Mouse (Mus musculus) erythroblast, adult 5-6 weeks (primary cell): Measurements from ENCODE around the gene Soga1. TPM values are rescaled to one million over a fixed set of nuclear protein-coding genes. Genes with fewer than 3 reads are reported as not detected.

Experiments
- ATAC-seq: replicated peaks from 2 replicates; pipeline ENCODE4 v1.8.0; 2016; ENCODE audit warnings: moderate number of reproducible peaks, mild to moderate bottlenecking, moderate TSS enrichment, inconsistent platforms; ENCODE audit not compliant: poor library complexity, low FRiP score, severe bottlenecking
- total RNA-seq, 2 experiments: library from RNA; stranded (forward) in 1 of 2; stranded (reverse) in 1 of 2; fragments of 150-400 nt in 1 of 2; fragments of 200-764, 138-1000 nt in 1 of 2; gene quantifications; 2 replicates each; pipeline versions ENCODE4 v1.2.3 to v1.2.4; 2015 to 2017; ENCODE audit warnings: low replicate concordance in 2 of 2

Soga1 gene
- total RNA-seq, 2 experiments from 2014 or later, result 1.1 to 1.3 TPM

DNA sequence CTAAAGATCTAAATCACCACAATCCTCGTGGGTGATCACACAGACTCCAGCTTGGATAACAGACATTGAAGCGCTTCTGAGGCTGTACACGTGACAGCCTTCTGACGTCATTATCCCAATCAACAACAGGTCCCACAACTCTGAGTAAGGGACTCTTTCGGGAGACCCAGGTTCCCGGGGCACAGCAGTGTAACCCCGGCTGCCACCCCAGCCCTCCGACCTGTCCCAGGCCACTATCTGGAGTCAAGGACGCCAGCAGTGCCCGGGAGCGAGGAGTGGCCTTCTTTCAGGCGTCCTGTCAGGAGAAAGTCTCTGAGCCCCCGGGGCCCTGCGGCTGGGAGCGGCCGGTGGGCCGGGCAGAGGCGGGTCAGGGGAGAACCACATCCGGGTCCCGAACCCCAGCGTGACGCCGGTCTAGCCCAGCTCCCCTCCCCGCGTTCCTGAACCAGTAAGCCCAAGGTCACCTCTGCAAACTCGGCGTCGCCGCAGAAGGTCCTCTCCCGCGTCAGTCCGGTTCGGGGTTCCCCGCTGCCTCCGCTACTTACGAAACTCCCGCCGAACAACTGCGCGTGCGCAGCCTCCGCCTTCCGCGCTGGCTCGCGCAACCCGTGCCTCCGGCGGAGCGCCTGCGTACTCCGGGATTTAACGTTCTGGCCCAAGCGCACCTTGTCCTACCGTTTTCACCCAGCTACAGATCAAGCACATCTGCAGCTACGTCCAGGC is 72.4 kb downstream of the Soga1 start, which contains the start of gene Dsn1:
Gene Dsn1 (minus strand): TSS at position 644 of the 723 bp plus-strand sequence.
- peak; percentile 90 for ATAC-seq

DNA sequence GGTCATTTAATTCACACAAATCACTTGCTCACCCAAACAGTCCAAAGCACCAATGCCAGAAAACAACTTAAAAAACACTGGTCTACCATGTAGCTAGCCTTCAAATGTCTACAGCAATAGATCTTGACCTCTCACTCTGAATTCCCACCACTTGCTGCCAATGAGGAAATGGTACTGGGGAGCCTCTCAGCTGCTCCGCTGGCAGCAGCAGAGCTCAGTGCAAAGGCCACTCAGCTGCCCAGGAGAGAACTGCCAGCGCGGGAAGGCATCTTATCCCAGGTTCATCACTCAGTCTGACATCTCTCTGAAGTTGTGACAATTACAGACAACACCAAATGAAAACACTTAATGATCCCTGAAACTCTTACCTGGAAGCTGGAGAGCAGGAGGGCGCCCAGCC is 76.7 kb downstream of the Soga1 start:
- no peak for ATAC-seq

DNA sequence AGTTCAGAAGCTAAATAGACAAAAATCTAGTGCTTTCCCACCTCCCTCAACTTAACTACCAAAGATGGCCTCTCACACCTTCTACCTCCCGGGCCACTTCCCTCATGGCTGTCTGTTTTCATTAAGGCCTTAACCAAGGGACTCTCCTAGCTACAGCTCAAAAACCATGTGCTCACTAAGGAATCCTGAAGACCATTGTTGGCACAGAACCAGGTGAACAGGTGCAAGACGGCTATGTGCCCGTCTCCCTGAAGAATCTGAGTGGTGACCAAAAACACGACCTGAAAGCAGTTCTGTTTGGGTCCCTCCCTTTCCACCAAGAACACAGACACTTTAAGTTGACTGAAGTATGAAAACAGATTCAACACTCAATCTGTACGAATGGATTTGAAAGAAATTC is 80.8 kb downstream of the Soga1 start:
- no peak for ATAC-seq

DNA sequence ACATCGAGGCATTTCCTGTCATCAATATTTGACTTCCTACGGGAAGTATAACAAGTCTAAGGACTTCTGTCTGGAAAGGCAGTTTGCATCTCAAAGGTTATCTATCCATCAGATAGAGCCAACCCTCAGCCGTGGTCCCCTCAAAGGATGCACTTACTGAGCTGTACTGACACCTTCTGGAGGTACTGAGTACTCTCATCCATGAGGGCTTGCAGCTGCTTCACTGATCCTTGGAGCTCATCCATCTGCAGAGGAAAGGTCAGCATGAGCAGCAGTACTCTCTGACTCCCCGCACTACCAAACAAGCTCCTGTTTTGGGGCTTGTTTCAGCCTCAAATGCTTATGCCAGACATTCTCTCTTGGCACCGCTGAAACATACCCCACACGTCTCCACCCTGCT is 82.5 kb downstream of the Soga1 start:
- ATAC-seq, result no peak

DNA sequence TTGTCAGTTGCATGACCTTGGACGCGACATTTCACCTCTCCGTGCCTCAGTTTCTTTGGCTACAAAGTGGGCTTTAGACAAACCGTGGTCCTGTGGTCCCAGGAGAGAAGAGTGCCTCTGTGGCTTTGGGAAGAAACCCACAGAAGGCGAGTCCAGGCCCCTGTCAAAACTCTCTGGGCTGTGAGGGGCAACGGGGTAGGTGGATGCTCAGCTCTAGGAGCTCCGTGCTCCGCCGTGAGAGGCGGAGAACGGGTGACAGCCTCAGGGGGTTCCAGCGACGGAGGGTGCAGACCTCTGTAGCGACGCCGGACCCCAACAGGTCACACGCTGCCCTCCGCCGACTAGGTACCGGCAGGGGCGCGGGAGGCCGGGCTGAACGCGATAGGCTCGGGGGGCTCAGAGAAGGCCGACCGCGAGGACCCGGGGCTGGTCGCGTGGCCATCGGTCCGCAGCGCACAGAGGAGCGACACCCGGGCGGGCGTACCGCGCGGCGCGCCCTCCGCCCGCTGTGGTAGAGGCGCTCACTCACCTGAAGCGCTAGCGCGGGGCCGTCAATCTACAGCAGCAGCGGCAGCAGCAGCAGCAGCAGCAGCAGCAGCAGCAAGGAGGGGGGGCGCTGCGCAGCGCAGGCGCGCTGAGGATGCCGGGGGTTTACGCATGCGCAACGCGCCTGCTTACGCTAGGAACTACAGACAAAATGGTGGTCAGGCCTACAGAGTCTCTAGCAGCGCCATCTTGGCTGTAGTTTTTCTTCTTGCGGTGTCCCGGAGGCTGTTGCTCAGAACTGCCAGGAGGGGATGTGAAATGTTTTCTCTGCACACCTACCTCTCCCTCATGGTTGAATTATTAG is 87.4 kb downstream of the Soga1 start, which contains the start of gene Ndrg3:
Gene Ndrg3 (minus strand): TSS at position 587 of the 850 bp plus-strand sequence.
- ATAC-seq, result peak; percentile 97

DNA sequence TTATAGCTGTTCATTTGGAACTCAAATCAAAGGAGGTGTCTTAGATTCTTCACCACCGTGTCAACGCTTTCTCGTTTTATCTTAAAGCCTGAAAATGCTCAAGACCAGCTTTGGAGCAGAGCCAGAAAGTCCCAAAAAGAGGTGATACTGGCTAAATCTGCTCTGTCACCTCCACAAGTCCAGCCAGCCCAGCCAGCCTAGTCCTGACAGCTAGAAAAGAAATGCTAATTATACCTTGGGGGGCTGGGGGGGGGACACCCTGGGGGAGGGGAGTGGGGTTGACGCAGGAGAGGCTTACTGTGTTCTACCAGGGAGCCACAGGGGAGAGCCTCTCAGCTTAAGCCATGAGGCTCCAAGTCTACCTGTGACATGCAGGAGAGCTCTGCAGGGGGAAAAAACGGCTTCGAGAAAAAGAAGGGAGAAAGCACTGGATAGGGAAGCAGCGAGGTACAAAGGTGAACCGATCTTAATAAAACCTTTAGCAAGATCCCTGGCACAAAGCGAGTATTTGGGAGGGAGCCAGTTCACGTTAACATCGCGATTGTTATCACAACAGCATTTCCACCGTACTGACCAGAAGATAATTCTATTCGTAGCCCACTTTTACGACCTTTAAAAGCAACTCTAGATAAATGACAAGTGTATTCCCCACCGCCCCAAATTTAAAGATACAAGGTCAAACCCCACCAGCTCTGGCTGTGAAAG is 88.2 kb downstream of the Soga1 start:
- no peak for ATAC-seq

DNA sequence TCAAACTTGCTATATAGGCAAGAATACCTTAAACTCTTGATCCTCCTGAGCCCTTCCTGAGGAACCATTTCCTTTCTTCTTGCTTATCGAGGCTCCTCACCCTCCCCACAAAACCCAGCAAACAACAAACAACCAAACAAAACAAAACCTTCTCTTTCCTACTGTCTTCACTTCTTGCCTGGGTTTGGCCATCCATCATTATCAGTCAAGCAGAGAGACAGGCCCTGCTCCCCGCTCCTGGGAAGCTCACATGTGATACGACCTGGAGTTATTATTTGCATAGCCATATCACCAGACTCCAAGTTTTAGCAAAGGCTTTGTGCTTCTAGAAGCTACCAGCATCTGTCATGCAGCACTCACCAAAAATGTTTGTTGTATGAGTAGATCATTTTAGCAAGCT is 91.7 kb downstream of the Soga1 start:
- no peak for ATAC-seq

DNA sequence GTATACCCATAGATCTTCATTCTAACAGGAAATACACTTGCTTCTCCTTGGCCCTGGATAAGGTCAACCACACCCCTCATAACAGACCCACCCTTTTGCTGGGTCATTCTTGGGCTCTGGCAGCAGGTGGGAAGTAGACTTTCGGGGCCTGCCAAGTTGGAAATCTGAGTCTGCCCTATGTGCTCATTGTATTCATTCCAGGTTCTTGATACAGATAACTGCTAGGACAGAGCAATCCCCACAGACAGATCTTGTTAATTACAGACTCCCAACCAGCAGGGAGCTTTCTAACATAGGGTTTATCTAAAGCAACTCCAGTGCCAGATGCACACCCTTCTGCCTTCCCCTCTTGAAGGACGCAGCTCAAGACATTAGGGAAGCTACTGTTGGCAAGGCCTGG is 96.2 kb downstream of the Soga1 start:
- peak; percentile 94 for ATAC-seq

DNA sequence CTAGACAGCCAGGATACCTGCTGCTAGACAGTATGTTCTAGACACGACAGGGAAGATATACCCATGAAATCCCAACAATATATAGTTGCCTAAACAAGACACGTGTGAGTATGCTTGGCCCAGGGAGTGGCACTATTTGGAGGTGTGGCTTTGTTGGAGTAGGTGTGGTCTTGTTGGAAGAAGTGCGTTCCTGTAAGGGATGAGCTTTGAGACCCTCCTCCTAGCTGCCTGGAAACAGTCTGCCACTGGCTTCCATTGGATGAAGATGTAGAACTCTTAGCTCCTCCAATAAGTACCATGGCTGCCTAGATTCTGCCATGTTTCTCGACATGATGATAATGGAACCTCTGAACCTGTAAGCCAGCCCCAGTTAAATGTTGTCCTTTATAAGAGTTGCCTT is 97.8 kb downstream of the Soga1 start:
- ATAC-seq, result no peak

DNA sequence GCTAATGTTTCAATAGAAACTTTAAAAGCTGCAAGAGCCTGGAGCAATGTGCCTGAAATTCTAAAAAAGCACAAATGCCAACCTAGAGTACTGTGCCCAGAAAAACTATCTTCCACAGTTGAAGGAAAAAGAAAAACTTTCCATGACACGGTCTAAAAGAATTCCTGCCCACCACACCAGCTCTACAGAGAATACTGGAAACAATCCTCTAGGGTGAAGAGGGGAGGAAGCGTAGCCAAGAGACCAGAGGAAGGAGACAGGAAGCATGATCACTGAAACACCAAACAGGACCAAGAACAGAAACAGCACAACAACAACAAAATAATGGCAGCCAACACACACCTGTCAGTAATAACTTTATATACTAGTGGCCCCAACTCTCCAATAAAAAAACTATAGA is 99.0 kb downstream of the Soga1 start:
- no peak for ATAC-seq

DNA sequence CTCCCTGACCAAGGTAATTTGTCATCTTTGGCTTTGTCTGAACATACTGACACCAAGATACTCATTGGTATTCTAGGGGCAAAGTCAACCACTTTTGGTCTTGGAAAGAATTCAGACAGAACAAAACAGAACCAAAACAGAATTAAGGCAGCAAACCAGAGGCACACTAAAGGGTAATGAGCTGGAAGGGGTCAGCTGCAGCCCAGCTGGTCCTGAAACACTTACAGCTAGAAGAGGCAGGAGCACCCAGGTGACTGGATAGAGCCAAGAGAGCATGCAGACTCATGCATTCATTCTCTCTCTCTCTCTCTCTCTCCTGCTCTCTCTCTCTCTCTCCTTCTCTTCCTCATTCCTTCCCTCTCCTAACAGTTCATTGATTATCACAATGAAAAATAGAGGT is 102.3 kb downstream of the Soga1 start:
- ATAC-seq, result no peak

DNA sequence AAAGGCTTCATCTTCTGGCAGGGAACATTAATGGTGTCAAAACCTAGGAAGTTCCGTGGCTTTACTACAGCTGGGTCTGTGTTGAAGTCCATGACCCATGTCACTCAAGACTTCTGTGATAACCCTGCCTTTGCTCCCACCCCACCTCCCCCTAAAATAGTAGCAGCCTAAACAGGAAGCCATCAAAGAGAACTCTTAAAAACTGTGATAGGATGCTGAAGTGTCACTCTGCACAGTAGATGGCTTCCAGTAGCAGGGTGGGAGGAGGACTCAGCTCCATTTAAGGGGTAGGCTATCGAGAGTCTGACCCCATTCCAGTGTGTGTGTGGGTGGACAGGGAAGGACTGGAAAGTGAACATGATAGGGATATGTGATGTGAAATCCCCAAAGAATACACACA is 104.1 kb downstream of the Soga1 start:
- ATAC-seq, result no peak

DNA sequence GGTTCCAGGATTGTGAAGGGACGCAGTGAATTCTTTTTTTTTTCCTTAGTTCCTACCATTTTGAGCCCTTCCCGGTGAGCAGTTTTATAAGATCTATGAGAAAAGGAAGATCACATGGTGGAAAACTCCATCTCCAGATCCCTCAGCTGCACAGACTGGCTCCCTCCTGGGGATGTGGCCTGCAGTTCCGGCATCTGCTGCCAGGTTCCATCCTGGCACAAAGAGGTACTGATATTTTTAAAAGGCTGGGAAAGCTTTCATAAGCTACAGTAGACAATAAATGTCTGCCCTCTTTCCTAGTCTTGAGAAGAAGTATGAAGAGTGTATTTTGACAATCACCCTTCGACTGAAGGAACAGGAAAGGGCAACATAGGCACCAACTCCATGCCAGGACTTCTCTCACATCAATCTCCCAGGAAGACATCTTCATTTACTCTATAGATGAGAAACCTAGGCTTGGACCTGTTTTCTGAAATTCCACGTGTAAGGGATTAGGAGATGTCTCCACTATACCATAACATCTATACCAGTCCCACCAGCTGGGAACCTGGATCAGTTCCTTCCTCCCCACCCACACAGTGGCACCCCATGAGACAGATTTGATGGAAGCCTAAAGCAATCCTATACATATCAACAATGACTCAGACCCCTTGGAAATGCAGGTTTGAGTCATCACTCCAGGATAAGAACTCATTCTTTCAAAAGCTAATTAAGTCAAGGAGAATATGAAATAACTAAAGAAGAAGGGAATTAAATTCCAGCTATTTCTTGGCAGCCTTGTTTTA is 105.5 kb downstream of the Soga1 start:
- ATAC-seq, result no peak

DNA sequence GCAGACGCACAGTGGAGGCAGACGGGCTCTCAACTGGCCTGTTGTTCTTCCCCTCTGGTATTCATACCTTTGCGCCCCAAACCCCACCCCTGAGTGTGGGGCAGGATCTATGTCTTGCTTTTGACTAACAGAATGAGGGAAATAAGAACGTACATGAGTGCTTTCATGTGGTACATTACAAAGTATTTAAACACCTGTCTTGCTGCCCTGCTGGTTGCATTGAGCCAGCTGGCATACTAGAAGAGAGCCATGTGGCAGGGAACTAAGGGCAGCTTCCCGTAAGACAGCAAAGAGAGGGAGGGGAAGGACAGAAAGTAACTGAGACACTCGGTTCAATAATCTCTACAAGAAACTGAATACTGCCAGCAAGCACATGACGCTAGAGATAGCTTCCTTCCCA is 108.8 kb downstream of the Soga1 start:
- ATAC-seq, result no peak

DNA sequence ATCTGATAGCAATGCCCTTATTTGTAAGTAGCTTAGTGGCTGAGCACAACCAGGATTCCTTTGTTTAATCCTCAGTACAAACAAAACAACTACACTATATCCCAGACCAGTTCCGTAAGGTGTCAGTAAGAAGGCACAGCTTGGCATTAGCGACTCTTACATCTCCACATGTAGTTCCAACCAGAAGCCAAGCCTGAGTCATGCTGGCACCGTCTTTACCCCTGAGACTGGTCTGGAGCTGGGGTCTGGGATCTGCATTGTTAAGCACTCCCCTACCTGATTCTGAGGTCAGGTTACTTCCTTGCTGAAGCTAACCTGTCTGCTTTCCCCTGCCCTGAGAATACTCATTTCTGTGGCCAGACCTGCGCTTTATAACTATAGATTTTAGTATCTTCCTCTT is 110.6 kb downstream of the Soga1 start:
- no peak for ATAC-seq

DNA sequence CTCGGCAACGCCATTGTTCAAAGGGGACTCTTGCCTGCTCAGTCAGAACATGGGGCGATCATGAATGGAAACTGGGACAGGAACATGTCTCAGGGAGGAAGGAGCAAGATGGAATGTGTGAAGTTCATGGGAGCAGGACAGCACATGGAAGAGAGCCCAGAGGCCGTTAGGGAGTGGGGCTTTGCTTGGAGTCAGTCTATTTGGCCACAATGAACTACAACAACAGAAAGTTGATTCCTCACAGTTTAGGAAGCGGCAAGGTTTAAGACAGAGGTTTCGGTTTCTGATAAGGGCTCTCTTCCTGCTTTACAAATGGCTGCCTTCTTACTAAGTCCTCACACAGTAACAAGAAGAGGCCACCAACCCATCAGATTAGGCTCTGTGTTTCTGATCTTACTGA is 111.7 kb downstream of the Soga1 start:
- no peak for ATAC-seq
